In the genomic region with DNA sequence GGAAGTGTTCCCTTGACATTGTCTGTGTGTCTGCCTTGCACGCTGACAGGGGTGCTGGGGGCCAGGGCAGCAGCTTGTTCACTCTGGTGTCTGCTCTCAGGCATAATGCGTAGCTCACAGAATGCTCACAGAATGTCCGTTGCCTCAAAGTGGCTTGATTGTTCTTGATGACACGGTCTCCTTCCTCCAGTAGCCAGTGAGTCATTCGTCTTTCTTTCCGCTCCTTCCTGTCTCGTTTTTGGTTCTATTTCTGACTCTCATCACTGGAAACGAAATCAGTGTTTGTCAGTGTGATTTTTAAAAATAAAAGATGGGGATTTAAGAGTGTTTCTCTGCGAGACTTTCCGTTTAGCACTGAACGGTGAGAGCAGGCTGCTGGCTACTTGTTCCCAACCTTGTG, we compare ENCODE assay signal across 27 mouse cellular contexts. TPM values are rescaled to one million over a fixed set of nuclear protein-coding genes. Genes with fewer than 3 reads are reported as not detected.
A peak's percentile ranks its signal among the peaks of the same experiment; 100 is the strongest.
DNase-seq lines count a peak whose midpoint lies in the region; ATAC-seq and TF ChIP-seq lines count a peak whose summit lies in the region.
"Had no signal": no experiment of that assay in that cellular context is flagged by ENCODE, and none has a peak within 500 bp of the region (broad histone marks: within the 10 kb centered on the region; RNA-seq: fewer than 3 reads in every experiment).

No protein-coding gene starts in this region.

- no peak overlapping the region for H3K4me2 ChIP-seq in heart, embryonic 11.5 days
- H3K4me2 ChIP-seq in heart, postnatal 0 days (ENCODE audit: low read depth, low read length), result no peak overlapping the region
- H3K4me2 ChIP-seq: limb, embryonic 13.5 days; liver, embryonic 12.5 days; midbrain, embryonic 12.5 days; stomach, embryonic 15.5 days had no signal

- no peak for ATAC-seq in heart, embryonic 11.5 days (replicated peaks; ENCODE audit: insufficient number of reproducible peaks, low FRiP score, low TSS enrichment)
- no peak for ATAC-seq in heart, postnatal 0 days (ENCODE audit: insufficient read depth, low read depth)
- ATAC-seq: activated CD4-positive, CD25-positive, alpha-beta regulatory T cell, adult 4 months; forebrain, postnatal 0 days; hindbrain, postnatal 0 days; intestine, embryonic 16.5 days; liver, embryonic 12.5 days had no signal

- TF ChIP-seq EP300 in heart, postnatal 0 days (IDR thresholded peaks at IDR 0.05; ENCODE audit: low read depth), result no peak

- peaks cover 5% of the 10 kb centered on the region; the same call in 1 of the 2 replicates for H3K4me1 ChIP-seq in heart, embryonic 11.5 days (ENCODE audit: control insufficient read depth, insufficient read depth, low read length)
- peaks cover 4% of the 10 kb centered on the region; the same call in 1 of the 2 replicates for H3K4me1 ChIP-seq in heart, postnatal 0 days (ENCODE audit: control insufficient read depth, insufficient read depth)
- H3K4me1 ChIP-seq: embryonic facial prominence, embryonic 10.5 days; forebrain, embryonic 10.5 days; limb, embryonic 13.5 days; liver, embryonic 12.5 days; midbrain, embryonic 12.5 days; stomach, embryonic 15.5 days had no signal

- WGBS in heart, embryonic 11.5 days (ENCODE audit: insufficient replicate concordance), result 48% methylated on average over 11 of the region's 11 CpGs
- WGBS in heart, postnatal 0 days, result 34% methylated on average over 11 of the region's 11 CpGs

- no peak overlapping the region for H3K4me3 ChIP-seq in heart, embryonic 11.5 days (ENCODE audit: low read depth, low read length)
- no peak overlapping the region for H3K4me3 ChIP-seq in heart, postnatal 0 days (ENCODE audit: low read depth, low read length)
- H3K4me3 ChIP-seq: embryonic facial prominence, embryonic 10.5 days; forebrain, embryonic 10.5 days; layer of hippocampus, adult 2 months; limb, embryonic 13.5 days; liver, embryonic 12.5 days; midbrain, embryonic 12.5 days; stomach, embryonic 15.5 days had no signal

- H3K9me3 ChIP-seq in heart, embryonic 11.5 days (replicated peaks; ENCODE audit: control insufficient read depth, low read length), result no peaks in the 10 kb centered on the region
- no peaks in the 10 kb centered on the region for H3K9me3 ChIP-seq in heart, postnatal 0 days (replicated peaks; ENCODE audit: control insufficient read depth, low read length)
- H3K9me3 ChIP-seq: embryonic facial prominence, embryonic 10.5 days; forebrain, embryonic 10.5 days; limb, embryonic 13.5 days; liver, embryonic 12.5 days; midbrain, embryonic 12.5 days; stomach, embryonic 15.5 days had no signal

- no peak overlapping the region for H3K9ac ChIP-seq in heart, embryonic 11.5 days (ENCODE audit: low read depth, low read length)
- H3K9ac ChIP-seq in heart, postnatal 0 days (replicated peaks; ENCODE audit: low read depth, low read length), result no peak overlapping the region
- H3K9ac ChIP-seq: forebrain, postnatal 0 days; limb, embryonic 13.5 days; liver, embryonic 12.5 days; midbrain, embryonic 12.5 days; stomach, embryonic 15.5 days had no signal

- TF ChIP-seq CTCF in heart, postnatal 0 days (IDR thresholded peaks at IDR 0.05; ENCODE audit: low read depth), result no peak

- no peak for DNase-seq in heart, postnatal 25 days (ENCODE audit: low spot score)
- DNase-seq in heart, postnatal 0 days (ENCODE audit: low spot score), result peak; percentile 17
- DNase-seq in heart, adult 18-20 months, result no peak
- DNase-seq in 416B (ENCODE audit: low read depth), result peak; percentile 74
- DNase-seq in fibroblast of lung, adult 2 months (ENCODE audit: low read depth), result peak; percentile 19
- DNase-seq in gastrocnemius, postnatal 10 days, result no peak
- no peak for DNase-seq in gastrocnemius, postnatal 25 days
- DNase-seq: adrenal gland, adult 8-10 months; cerebellum, adult 9-10 months; forebrain, postnatal 0 days; kidney, postnatal 25 days; layer of hippocampus, postnatal 36 days; lung, adult 2 months; lung, postnatal 36 days; thymus, postnatal 25 days had no signal

- intact Hi-C loops in heart, postnatal 25 days (cut with DNase I), result no loop called here

- H3K36me3 ChIP-seq in heart, embryonic 11.5 days (ENCODE audit: control insufficient read depth, insufficient read depth, low read length), result no peaks in the 10 kb centered on the region
- no peaks in the 10 kb centered on the region for H3K36me3 ChIP-seq in heart, postnatal 0 days (replicated peaks; ENCODE audit: control insufficient read depth, insufficient read depth, low read length)
- H3K36me3 ChIP-seq: embryonic facial prominence, embryonic 10.5 days; forebrain, embryonic 10.5 days; limb, embryonic 13.5 days; liver, embryonic 12.5 days; midbrain, embryonic 12.5 days; stomach, embryonic 15.5 days had no signal

- H3K27ac ChIP-seq in heart, embryonic 11.5 days (ENCODE audit: low read depth, low read length), result peak overlapping the region; percentile 30; the same call in 1 of the 2 replicates
- peak overlapping the region; percentile 28 for H3K27ac ChIP-seq in heart, postnatal 0 days (ENCODE audit: low read depth)
- H3K27ac ChIP-seq: embryonic facial prominence, embryonic 10.5 days; forebrain, embryonic 10.5 days; hindbrain, postnatal 0 days; layer of hippocampus, adult 2 months; limb, embryonic 13.5 days; liver, embryonic 12.5 days; midbrain, embryonic 12.5 days; stomach, embryonic 15.5 days had no signal

- H3K27me3 ChIP-seq in heart, embryonic 11.5 days (ENCODE audit: control insufficient read depth, insufficient read depth, low read length), result no peaks in the 10 kb centered on the region
- H3K27me3 ChIP-seq in heart, postnatal 0 days (ENCODE audit: control insufficient read depth, insufficient read depth, low read length), result no peaks in the 10 kb centered on the region
- H3K27me3 ChIP-seq: limb, embryonic 13.5 days; liver, embryonic 12.5 days; midbrain, embryonic 12.5 days; stomach, embryonic 15.5 days had no signal

RNA-seq across cellular contexts. Expression of a gene that starts 36.2 kb away (rescaled TPM):
- polyA plus RNA-seq in heart, embryonic 11.5 days (2014; fragmentation: Nextera tagmentation; extraction: Ambion mirVana), result 11.1 and 13.3 TPM in 2 replicates
- under 1 TPM; 0.34 to 0.73 TPM for total RNA-seq in heart, postnatal 25 days (2021)
- 1.4 TPM in 1 of 2 replicates, not detected in the other for total RNA-seq in heart, postnatal 0 days (2014; rRNA removed; ENCODE audit: low replicate concordance)
- polyA plus RNA-seq in heart, postnatal 0 days (2015; fragmentation: Nextera tagmentation; extraction: Ambion mirVana), result 4.2 and 4.6 TPM in 2 replicates
- total RNA-seq in heart, adult 18-20 months (2021), result 1 to 10 TPM in 1 of 2 experiments, under 1 TPM in 1; 0.60 to 1.6 TPM
- total RNA-seq in gastrocnemius, postnatal 10 days (2021), result 1 to 10 TPM in 1 of 2 experiments, under 1 TPM in 1; 0.52 to 1.1 TPM
- total RNA-seq in gastrocnemius, postnatal 25 days (2021), result not detected
- total RNA-seq: common myeloid progenitor, adult 5-6 weeks had no signal
- polyA plus RNA-seq: activated CD4-positive, CD25-positive, alpha-beta regulatory T cell, adult 4 months had no signal

Comparison
In these comparisons a context has a peak if more than half of its experiments do, and no peak if none do; other contexts are left out.
1. DNase-seq: peak in heart, postnatal 0 days (single experiment), 416B (single experiment) and fibroblast of lung, adult 2 months (single experiment); none in heart, postnatal 25 days (single experiment), heart, adult 18-20 months (0 of 2), gastrocnemius, postnatal 10 days (single experiment) and gastrocnemius, postnatal 25 days (single experiment).